Mouse (Mus musculus): ENCODE data around the gene Itpr2. TPM values are rescaled to one million over a fixed set of nuclear protein-coding genes. Genes with fewer than 3 reads are reported as not detected.

Gene Itpr2
- polyA plus RNA-seq, 2 experiments = 0.64 to 1.7 TPM

- no peaks in the 10 kb centered on the region for H3K36me3 ChIP-seq (replicated peaks; ENCODE audit: control insufficient read depth, insufficient read depth, low read depth)
- TF ChIP-seq EP300 (IDR thresholded peaks at IDR 0.05; ENCODE audit: low read depth) (no peak), CTCF (IDR thresholded peaks at IDR 0.05; ENCODE audit: low read depth) (no peak)
- no peak overlapping the region for H3K4me3 ChIP-seq (ENCODE audit: insufficient read depth in 1 of 2, low read depth in 2 of 2, low read length in 2 of 2)
- H3K9ac ChIP-seq (replicated peaks) = no peak overlapping the region
- H3K27ac ChIP-seq = no peak overlapping the region
- H3K27me3 ChIP-seq (ENCODE audit: control insufficient read depth, insufficient read depth, low read length) = no peaks in the 10 kb centered on the region
- WGBS (ENCODE audit: insufficient replicate concordance) = 33% methylated on average over 2 of the region's 2 CpGs
- ATAC-seq (ENCODE audit: insufficient read depth) (no peak), DNase-seq (ENCODE audit: low read depth in 3 of 3, low spot score in 3 of 3) (no peak)
- H3K4me2 ChIP-seq (ENCODE audit: low read depth) = no peak overlapping the region
- H3K9me3 ChIP-seq (ENCODE audit: control insufficient read depth, low read length) = no peaks in the 10 kb centered on the region
- H3K4me1 ChIP-seq (replicated peaks; ENCODE audit: control insufficient read depth in 2 of 2, insufficient read depth in 2 of 2, low read length in 1 of 2) = no peaks in the 10 kb centered on the region
Observed at GRCm38 (mm10) chr6:146439826-146440225, 62.2 kb downstream of the Itpr2 start.

GRCm38 (mm10) chr6:146439071-146439818, 62.8 kb downstream of the Itpr2 start:
- DNase-seq (ENCODE audit: low read depth in 3 of 3, low spot score in 3 of 3) (no peak), ATAC-seq (ENCODE audit: insufficient read depth) (no peak)
- no peaks in the 10 kb centered on the region for H3K9me3 ChIP-seq (ENCODE audit: control insufficient read depth, low read length)
- 70% methylated on average over 10 of the region's 10 CpGs for WGBS (ENCODE audit: insufficient replicate concordance)
- TF ChIP-seq EP300 (IDR thresholded peaks at IDR 0.05; ENCODE audit: low read depth) = no peak
- no peak for TF ChIP-seq CTCF (IDR thresholded peaks at IDR 0.05; ENCODE audit: low read depth)
- no peak overlapping the region for H3K4me2 ChIP-seq (ENCODE audit: low read depth)
- H3K9ac ChIP-seq (replicated peaks) = no peak overlapping the region
- H3K4me1 ChIP-seq (replicated peaks; ENCODE audit: control insufficient read depth in 2 of 2, insufficient read depth in 2 of 2, low read length in 1 of 2) = no peaks in the 10 kb centered on the region
- H3K36me3 ChIP-seq (replicated peaks; ENCODE audit: control insufficient read depth, insufficient read depth, low read depth) = no peaks in the 10 kb centered on the region
- no peak overlapping the region for H3K4me3 ChIP-seq (ENCODE audit: insufficient read depth in 1 of 2, low read depth in 2 of 2, low read length in 2 of 2)
- H3K27me3 ChIP-seq (ENCODE audit: control insufficient read depth, insufficient read depth, low read length) = no peaks in the 10 kb centered on the region
- no peak overlapping the region for H3K27ac ChIP-seq

GRCm38 (mm10) chr6:146438057-146438456, 64.0 kb downstream of the Itpr2 start:
- 23% methylated on average over 7 of the region's 7 CpGs for WGBS (ENCODE audit: insufficient replicate concordance)
- no peak overlapping the region for H3K27ac ChIP-seq
- ATAC-seq (ENCODE audit: insufficient read depth) (no peak), DNase-seq (ENCODE audit: low read depth in 3 of 3, low spot score in 3 of 3) (no peak)
- H3K4me2 ChIP-seq (ENCODE audit: low read depth) = no peak overlapping the region
- no peak overlapping the region for H3K4me3 ChIP-seq (ENCODE audit: insufficient read depth in 1 of 2, low read depth in 2 of 2, low read length in 2 of 2)
- H3K27me3 ChIP-seq (ENCODE audit: control insufficient read depth, insufficient read depth, low read length) = no peaks in the 10 kb centered on the region
- no peaks in the 10 kb centered on the region for H3K4me1 ChIP-seq (replicated peaks; ENCODE audit: control insufficient read depth in 2 of 2, insufficient read depth in 2 of 2, low read length in 1 of 2)
- TF ChIP-seq CTCF (IDR thresholded peaks at IDR 0.05; ENCODE audit: low read depth) (no peak), EP300 (IDR thresholded peaks at IDR 0.05; ENCODE audit: low read depth) (no peak)
- H3K36me3 ChIP-seq (replicated peaks; ENCODE audit: control insufficient read depth, insufficient read depth, low read depth) = no peaks in the 10 kb centered on the region
- H3K9me3 ChIP-seq (ENCODE audit: control insufficient read depth, low read length) = no peaks in the 10 kb centered on the region
- no peak overlapping the region for H3K9ac ChIP-seq (replicated peaks)

- Histone ChIP-seq H3K36me3 (replicated peaks; ENCODE audit: control insufficient read depth, insufficient read depth, low read depth) (no peaks in the 10 kb centered on the region), H3K27ac (no peak overlapping the region), H3K27me3 (ENCODE audit: control insufficient read depth, insufficient read depth, low read length) (no peaks in the 10 kb centered on the region), H3K9me3 (ENCODE audit: control insufficient read depth, low read length) (no peaks in the 10 kb centered on the region), H3K4me1 (replicated peaks; ENCODE audit: control insufficient read depth in 2 of 2, insufficient read depth in 2 of 2, low read length in 1 of 2) (no peaks in the 10 kb centered on the region), H3K4me3 (ENCODE audit: insufficient read depth in 1 of 2, low read depth in 2 of 2, low read length in 2 of 2) (no peak overlapping the region), H3K4me2 (ENCODE audit: low read depth) (no peak overlapping the region), H3K9ac (replicated peaks) (no peak overlapping the region)
- no peak for ATAC-seq (ENCODE audit: insufficient read depth)
- 53% methylated on average over 12 of the region's 12 CpGs for WGBS (ENCODE audit: insufficient replicate concordance)
- DNase-seq (ENCODE audit: low read depth in 3 of 3, low spot score in 3 of 3) = no peak
- TF ChIP-seq CTCF (IDR thresholded peaks at IDR 0.05; ENCODE audit: low read depth) (no peak), EP300 (IDR thresholded peaks at IDR 0.05; ENCODE audit: low read depth) (no peak)
Observed at GRCm38 (mm10) chr6:146436916-146437496, 65.0 kb downstream of the Itpr2 start.

- DNase-seq (ENCODE audit: low read depth in 3 of 3, low spot score in 3 of 3) (no peak), ATAC-seq (ENCODE audit: insufficient read depth) (no peak)
- H3K9me3 ChIP-seq (ENCODE audit: control insufficient read depth, low read length) = no peaks in the 10 kb centered on the region
- TF ChIP-seq EP300 (IDR thresholded peaks at IDR 0.05; ENCODE audit: low read depth) (no peak), CTCF (IDR thresholded peaks at IDR 0.05; ENCODE audit: low read depth) (no peak)
- H3K4me1 ChIP-seq (replicated peaks; ENCODE audit: control insufficient read depth in 2 of 2, insufficient read depth in 2 of 2, low read length in 1 of 2) = no peaks in the 10 kb centered on the region
- 36% methylated on average over 2 of the region's 2 CpGs for WGBS (ENCODE audit: insufficient replicate concordance)
- H3K9ac ChIP-seq (replicated peaks) = no peak overlapping the region
- H3K36me3 ChIP-seq (replicated peaks; ENCODE audit: control insufficient read depth, insufficient read depth, low read depth) = no peaks in the 10 kb centered on the region
- no peak overlapping the region for H3K27ac ChIP-seq
- H3K4me2 ChIP-seq (ENCODE audit: low read depth) = no peak overlapping the region
- no peak overlapping the region for H3K4me3 ChIP-seq (ENCODE audit: insufficient read depth in 1 of 2, low read depth in 2 of 2, low read length in 2 of 2)
- no peaks in the 10 kb centered on the region for H3K27me3 ChIP-seq (ENCODE audit: control insufficient read depth, insufficient read depth, low read length)
Observed at GRCm38 (mm10) chr6:146434217-146434616, 67.8 kb downstream of the Itpr2 start.
